ENCODE assay signal across 8 mouse cellular contexts in genomic region chr11:24076821-24077730, GRCm38 (mm10). TPM values are rescaled to one million over a fixed set of nuclear protein-coding genes. Genes with fewer than 3 reads are reported as not detected.
DNase-seq lines count a peak whose midpoint lies in the region; ATAC-seq and TF ChIP-seq lines count a peak whose summit lies in the region.

No protein-coding gene starts in this region.

- peak overlapping the region; percentile 65 to 95 for H3K4me3 ChIP-seq in heart, embryonic 14.5 days (ENCODE audit: control insufficient read depth in 1 of 2, insufficient read depth in 1 of 2, low read depth in 1 of 2, low read length in 2 of 2)
- peak overlapping the region; percentile 95 for H3K4me3 ChIP-seq in megakaryocyte, embryonic 14.5 days (replicated peaks)
- peak overlapping the region; percentile 87 for H3K4me3 ChIP-seq in small intestine, adult 2 months (ENCODE audit: low read depth, low read length)

- peak; percentile 54 to 68 for DNase-seq in left cerebral cortex, postnatal 36 days (ENCODE audit: low spot score in 2 of 2)
- no peak for DNase-seq in left cerebral cortex, adult 11 months (ENCODE audit: low spot score)
- peak; percentile 85 for DNase-seq in embryo, embryonic 11 days
- peak; percentile 35 to 60 for DNase-seq in kidney, postnatal 25 days
- no peak for DNase-seq in left cerebral cortex, adult 8-10 months (ENCODE audit: low spot score in 2 of 2)

- peak; percentile 54 for ATAC-seq in heart, embryonic 14.5 days (ENCODE audit: insufficient number of reproducible peaks, insufficient read depth, low FRiP score, low read depth)

- H3K4me1 ChIP-seq in heart, embryonic 14.5 days (ENCODE audit: control insufficient read depth in 2 of 2, insufficient read depth in 2 of 2, low read length in 2 of 2) = peaks cover 5 to 14% of the 10 kb centered on the region in 2 experiments; a peak in 3 of 4 replicates
- H3K4me1 ChIP-seq in megakaryocyte, embryonic 14.5 days = peaks cover 67% of the 10 kb centered on the region
- peaks cover 3% of the 10 kb centered on the region; the same call in 1 of the 2 replicates for H3K4me1 ChIP-seq in small intestine, adult 2 months (ENCODE audit: control insufficient read depth, insufficient read depth, insufficient read length, low read length)

- H3K27ac ChIP-seq in heart, embryonic 14.5 days (replicated peaks in 1 of 2; ENCODE audit: control insufficient read depth in 1 of 2, insufficient read depth in 1 of 2, low read depth in 2 of 2, low read length in 2 of 2) = peak overlapping the region; percentile 87 to 95
- H3K27ac ChIP-seq in small intestine, adult 2 months (ENCODE audit: insufficient read depth, low read depth, low read length) = peak overlapping the region; percentile 30

- peaks cover 21% of the 10 kb centered on the region for H3K27me3 ChIP-seq in heart, embryonic 14.5 days (ENCODE audit: control insufficient read depth, insufficient read depth, low read length)
- H3K27me3 ChIP-seq in megakaryocyte, embryonic 14.5 days (replicated peaks) = peaks cover 17% of the 10 kb centered on the region
- peaks cover 11% of the 10 kb centered on the region; the same call in 1 of the 2 replicates for H3K27me3 ChIP-seq in small intestine, adult 2 months (ENCODE audit: control insufficient read depth, insufficient read depth, low read length)

- no peaks in the 10 kb centered on the region for H3K36me3 ChIP-seq in heart, embryonic 14.5 days (ENCODE audit: control insufficient read depth, insufficient read depth, low read length)
- no peaks in the 10 kb centered on the region for H3K36me3 ChIP-seq in megakaryocyte, embryonic 14.5 days (replicated peaks; ENCODE audit: low read length)
- H3K36me3 ChIP-seq in small intestine, adult 2 months (ENCODE audit: control insufficient read depth, insufficient read depth, low read length) = no peaks in the 10 kb centered on the region

- intact Hi-C loops in left cerebral cortex, postnatal 36 days (cut with DNase I) = loop anchor here (2.0 kb wide), 1 partner anchor 16 kb away; no protein-coding TSS in a partner anchor

- no peak for TF ChIP-seq POLR2A in small intestine, adult 2 months (IDR thresholded peaks at IDR 0.05; ENCODE audit: low read depth, low read length)

- H3K4me2 ChIP-seq in heart, embryonic 14.5 days (ENCODE audit: low read length) = peak overlapping the region; percentile 96

- peak; percentile 28; the same call in 1 of the 2 replicates for TF ChIP-seq CTCF in small intestine, adult 2 months (IDR thresholded peaks at IDR 0.05; ENCODE audit: extremely low read depth, insufficient read length, insufficient replicate concordance, low read depth, low read length)

- under 1% methylated on average over 58 of the region's 59 CpGs for WGBS in heart, embryonic 14.5 days
- under 1% methylated on average over 58 of the region's 59 CpGs for WGBS in small intestine, adult 2 months

- H3K9ac ChIP-seq in heart, embryonic 14.5 days (ENCODE audit: low read length) = peak overlapping the region; percentile 87

- H3K9me3 ChIP-seq in heart, embryonic 14.5 days (ENCODE audit: control insufficient read depth, low read length) = no peaks in the 10 kb centered on the region
- H3K9me3 ChIP-seq in megakaryocyte, embryonic 14.5 days = no peaks in the 10 kb centered on the region

RNA-seq across cellular contexts. Expression of gene Bcl11a, which starts 0.8 kb away (rescaled TPM):
- 100 to 1,000 TPM; 100 to 116 TPM for total RNA-seq in left cerebral cortex, postnatal 36 days (2021)
- 17.3 and 17.4 TPM in 2 replicates for polyA plus RNA-seq in heart, embryonic 14.5 days (2014; fragmentation: Nextera tagmentation; extraction: Ambion mirVana)
- polyA plus RNA-seq in megakaryocyte, embryonic 14.5 days (2012; ENCODE audit: insufficient read depth, low replicate concordance) = 1.1 and 6.5 TPM in 2 replicates
- polyA plus RNA-seq in small intestine, adult 2 months (2012; rRNA removed) = 2.0 and 3.7 TPM in 2 replicates
- total RNA-seq in left cerebral cortex, adult 8-10 months (2022) = 10 to 100 TPM; 86.5 to 98.6 (median 91.1) TPM

RNA-seq across cellular contexts. Expression of gene A830031A19Rik, which starts 2.2 kb away (rescaled TPM):
- total RNA-seq in left cerebral cortex, postnatal 36 days (2021) = 1 to 10 TPM; 1.3 to 1.5 TPM
- polyA plus RNA-seq in heart, embryonic 14.5 days (2014; fragmentation: Nextera tagmentation; extraction: Ambion mirVana) = not detected in 2 replicates
- polyA plus RNA-seq in megakaryocyte, embryonic 14.5 days (2012; ENCODE audit: insufficient read depth, low replicate concordance) = not detected in 2 replicates
- not detected in 2 replicates for polyA plus RNA-seq in small intestine, adult 2 months (2012; rRNA removed)
- 1 to 10 TPM in 3 of 4 experiments, under 1 TPM in 1; 0.78 to 2.8 (median 1.2) TPM for total RNA-seq in left cerebral cortex, adult 8-10 months (2022)

Comparison
In these comparisons a context has a peak if more than half of its experiments do, and no peak if none do; other contexts are left out.
1. DNase-seq: peak in left cerebral cortex, postnatal 36 days (2 of 2), embryo, embryonic 11 days (single experiment) and kidney, postnatal 25 days (2 of 2); none in left cerebral cortex, adult 11 months (single experiment) and left cerebral cortex, adult 8-10 months (0 of 2).
2. Peak in every context shown above with its lines, with median percentiles within 50 percentile points of each other: H3K4me3 ChIP-seq.